Comparison of ENCODE assay signal across 12 mouse cellular contexts in genomic region chr3:69808479-69808878, GRCm38 (mm10). TPM values are rescaled to one million over a fixed set of nuclear protein-coding genes. Genes with fewer than 3 reads are reported as not detected.
"Had no signal": no experiment of that assay in that cellular context is flagged by ENCODE, and none has a peak within 500 bp of the region (broad histone marks: within the 10 kb centered on the region; RNA-seq: fewer than 3 reads in every experiment).

No protein-coding gene starts in this region.

- DNase-seq: kidney, postnatal 14 days; right cerebral cortex, postnatal 4 days; spleen, adult 18-20 months; thymus, postnatal 36 days had no signal

- H3K9me3 ChIP-seq: kidney, embryonic 15.5 days; limb, embryonic 15.5 days; liver, embryonic 12.5 days; midbrain, embryonic 13.5 days; neural tube, embryonic 15.5 days had no signal

- H3K27ac ChIP-seq: hindbrain, postnatal 0 days; kidney, embryonic 15.5 days; limb, embryonic 15.5 days; liver, embryonic 12.5 days; midbrain, embryonic 13.5 days; neural tube, embryonic 15.5 days had no signal

- ATAC-seq: hindbrain, postnatal 0 days; intestine, embryonic 16.5 days; liver, embryonic 12.5 days; midbrain, embryonic 13.5 days had no signal

- H3K4me2 ChIP-seq: kidney, embryonic 15.5 days; limb, embryonic 15.5 days; liver, embryonic 12.5 days; midbrain, embryonic 13.5 days; neural tube, embryonic 15.5 days had no signal

- H3K4me1 ChIP-seq: kidney, embryonic 15.5 days; limb, embryonic 15.5 days; liver, embryonic 12.5 days; midbrain, embryonic 13.5 days; neural tube, embryonic 15.5 days had no signal

- H3K4me3 ChIP-seq: kidney, embryonic 15.5 days; limb, embryonic 15.5 days; liver, embryonic 12.5 days; midbrain, embryonic 13.5 days; myocyte; neural tube, embryonic 15.5 days had no signal

- H3K27me3 ChIP-seq: kidney, embryonic 15.5 days; limb, embryonic 15.5 days; liver, embryonic 12.5 days; midbrain, embryonic 13.5 days; neural tube, embryonic 15.5 days had no signal

- H3K9ac ChIP-seq: kidney, embryonic 15.5 days; limb, embryonic 15.5 days; liver, embryonic 12.5 days; midbrain, embryonic 13.5 days; neural tube, embryonic 15.5 days had no signal

- H3K36me3 ChIP-seq: kidney, embryonic 15.5 days; limb, embryonic 15.5 days; liver, embryonic 12.5 days; midbrain, embryonic 13.5 days; neural tube, embryonic 15.5 days had no signal

RNA-seq across cellular contexts. Expression of gene Sptssb, which starts 51.3 kb away (rescaled TPM):
- polyA plus RNA-seq: myocyte had no signal
